Mouse (Mus musculus) left cerebral cortex, adult 6 months (tissue): ENCODE results near the gene H2-T3. TPM values are rescaled to one million over a fixed set of nuclear protein-coding genes. Genes with fewer than 3 reads are reported as not detected.

Experiments
- long read RNA-seq, 2 experiments: library from polyadenylated mRNA; unstranded; transcript quantifications; one replicate each; pipeline ENCODE4 v2.0.0; 2019 to 2020
- polyA plus RNA-seq: library from polyadenylated mRNA; unstranded; fragments of <200 nt; fragmentation: Nextera tagmentation; gene quantifications from 2 replicates; pipeline ENCODE4 v1.2.3, GENCODE M21; 2021

The H2-T3 gene
- polyA plus RNA-seq: not detected in 2 replicates
- long read RNA-seq, experiment 1: 0 reads
- long read RNA-seq, experiment 2: 0 reads

GRCm38 (mm10) chr17:36190169-36190507 lies at the start of gene H2-T3:
Gene H2-T3, minus strand, starts transcription at chr17:36190287.

GRCm38 (mm10) chr17:36168039-36168652 lies 21.9 kb downstream of the H2-T3 start, which contains the start of gene Gm8909:
Gene Gm8909, minus strand, starts transcription at chr17:36168537.

Other genes starting within 250 kb of the H2-T3 start
- 50.2 and 50.3 TPM in 2 replicates for gene Abcf1, start 220.5 kb downstream of the H2-T3 start, polyA plus RNA-seq
- gene Gnl1, start 210.4 kb downstream of the H2-T3 start, polyA plus RNA-seq: 23.8 and 41.5 TPM in 2 replicates
- 12.1 and 12.4 TPM in 2 replicates for gene Prr3, start 210.1 kb downstream of the H2-T3 start, polyA plus RNA-seq
- gene H2-T24, start 169.7 kb downstream of the H2-T3 start, polyA plus RNA-seq: 2.5 and 3.0 TPM in 2 replicates
- gene H2-T23, start 157.4 kb downstream of the H2-T3 start, polyA plus RNA-seq: 24.6 and 34.7 TPM in 2 replicates
- gene H2-T22, start 147.5 kb downstream of the H2-T3 start, polyA plus RNA-seq: 21.2 and 21.4 TPM in 2 replicates
- gene Gm6034, start 147.3 kb downstream of the H2-T3 start, polyA plus RNA-seq: not detected in 2 replicates
- gene Gm11127, start 131.9 kb downstream of the H2-T3 start, polyA plus RNA-seq: not detected in 2 replicates
- 0.06 TPM in 1 of 2 replicates, not detected in the other for gene Gm19684, start 68.6 kb downstream of the H2-T3 start, polyA plus RNA-seq
- gene Gm7030, start 60.9 kb downstream of the H2-T3 start, polyA plus RNA-seq: not detected in 2 replicates
- gene Gm8909, start 21.8 kb downstream of the H2-T3 start, polyA plus RNA-seq: 0.39 TPM in 1 of 2 replicates, not detected in the other
- gene Rpp21, start 67.8 kb upstream of the H2-T3 start, polyA plus RNA-seq: 107 and 115 TPM in 2 replicates
- gene Trim39, start 82.0 kb upstream of the H2-T3 start, polyA plus RNA-seq: 3.7 and 4.7 TPM in 2 replicates
- not detected in 2 replicates for gene H2-M10.2, start 96.2 kb upstream of the H2-T3 start, polyA plus RNA-seq
- not detected in 2 replicates for gene H2-M10.1, start 135.9 kb upstream of the H2-T3 start, polyA plus RNA-seq
- gene H2-M10.3, start 178.1 kb upstream of the H2-T3 start, polyA plus RNA-seq: not detected in 2 replicates